Mouse (Mus musculus): Measurements from ENCODE around the gene 1500009C09Rik.

GRCm38 (mm10) chr15:82271201-82271600 lies 19.0 kb downstream of the 1500009C09Rik start:
- TF ChIP-seq CTCF (IDR thresholded peaks at IDR 0.05; ENCODE audit: low read depth, low read length) (peak; percentile 77), GATA1 (IDR thresholded peaks at IDR 0.05; ENCODE audit: borderline replicate concordance, low read length) (no peak), GATA2 (IDR thresholded peaks at IDR 0.05; ENCODE audit: borderline replicate concordance, low read depth, low read length) (no peak), TAL1 (conservative IDR thresholded peaks at IDR 0.05; ENCODE audit: low read depth, low read length) (no peak), POLR2AphosphoS5 (IDR thresholded peaks at IDR 0.05; ENCODE audit: insufficient replicate concordance, low read depth, low read length) (no peak)
